Mouse (Mus musculus): ENCODE measurements around the gene Olfr1418. TPM values are rescaled to one million over a fixed set of nuclear protein-coding genes. Genes with fewer than 3 reads are reported as not detected.
A peak's percentile ranks its signal among the peaks of the same experiment; 100 is the strongest.

The Olfr1418 gene
- polyA plus RNA-seq, 1 experiment from 2014 or later = not detected

GRCm38 (mm10) chr19:11820211-11820610 is 40.7 kb downstream of the Olfr1418 start:
- Histone ChIP-seq H3K36me3 (replicated peaks) (no peaks in the 10 kb centered on the region), H3K9ac (no peak overlapping the region), H3K27ac (replicated peaks) (no peak overlapping the region), H3K4me1 (replicated peaks) (peaks cover 13% of the 10 kb centered on the region), H3K4me3 (replicated peaks) (no peak overlapping the region), H3K27me3 (peaks cover 53% of the 10 kb centered on the region), H3K9me3 (replicated peaks) (no peaks in the 10 kb centered on the region), H3K4me2 (peak overlapping the region; percentile 74; the same call in 1 of the 2 replicates)
- no peak for ATAC-seq (ENCODE audit: insufficient read depth)
- 31% methylated on average over 6 of the region's 6 CpGs for WGBS (ENCODE audit: insufficient replicate concordance)

GRCm38 (mm10) chr19:11819800-11820199 is 41.1 kb downstream of the Olfr1418 start:
- no peak overlapping the region for H3K4me3 ChIP-seq (replicated peaks)
- H3K9me3 ChIP-seq (replicated peaks) = no peaks in the 10 kb centered on the region
- H3K9ac ChIP-seq = no peak overlapping the region
- H3K27me3 ChIP-seq = peaks cover 57% of the 10 kb centered on the region
- peak overlapping the region; percentile 74 for H3K4me2 ChIP-seq
- peaks cover 16% of the 10 kb centered on the region for H3K4me1 ChIP-seq (replicated peaks)
- no peak for ATAC-seq (ENCODE audit: insufficient read depth)
- 3% methylated on average over 15 of the region's 15 CpGs for WGBS (ENCODE audit: insufficient replicate concordance)
- H3K27ac ChIP-seq (replicated peaks) = no peak overlapping the region
- no peaks in the 10 kb centered on the region for H3K36me3 ChIP-seq (replicated peaks)

GRCm38 (mm10) chr19:11819143-11819700 is 41.6 kb downstream of the Olfr1418 start, which contains the start of gene Stx3:
Stx3 (minus strand) TSS chr19:11819403.
- no peak for ATAC-seq (ENCODE audit: insufficient read depth)
- no peak within 1 kb of the TSS; the same call in 1 of the 2 replicates for H3K9ac ChIP-seq
- peaks cover 62% of the 10 kb centered on the region for H3K27me3 ChIP-seq
- no peak within 1 kb of the TSS for H3K27ac ChIP-seq (replicated peaks)
- no peaks in the 10 kb centered on the region for H3K9me3 ChIP-seq (replicated peaks)
- no peaks in the 10 kb centered on the region for H3K36me3 ChIP-seq (replicated peaks)
- peak within 1 kb of the TSS; percentile 54 for H3K4me3 ChIP-seq (replicated peaks)
- H3K4me2 ChIP-seq = peak within 1 kb of the TSS; percentile 74
- H3K4me1 ChIP-seq (replicated peaks) = peaks cover 16% of the 10 kb centered on the region
- 1% methylated on average over 20 of the region's 20 CpGs for WGBS (ENCODE audit: insufficient replicate concordance)

- Histone ChIP-seq H3K4me3 (replicated peaks) (peak overlapping the region; percentile 54), H3K4me2 (peak overlapping the region; percentile 74), H3K9ac (no peak overlapping the region; the same call in 1 of the 2 replicates), H3K27ac (replicated peaks) (no peak overlapping the region), H3K27me3 (peaks cover 62% of the 10 kb centered on the region), H3K36me3 (replicated peaks) (no peaks in the 10 kb centered on the region), H3K4me1 (replicated peaks) (peaks cover 16% of the 10 kb centered on the region), H3K9me3 (replicated peaks) (no peaks in the 10 kb centered on the region)
- peak; percentile 58 for ATAC-seq (ENCODE audit: insufficient read depth)
- under 1% methylated on average over 80 of the region's 83 CpGs for whole genome bisulfite sequencing (ENCODE audit: insufficient replicate concordance)
These were observed 42.4 kb downstream of the Olfr1418 start for GRCm38 (mm10) chr19:11818199-11819142.

GRCm38 (mm10) chr19:11817586-11817985 is 43.3 kb downstream of the Olfr1418 start:
- no peak for ATAC-seq (ENCODE audit: insufficient read depth)
- Histone ChIP-seq H3K4me2 (peak overlapping the region; percentile 74; the same call in 1 of the 2 replicates), H3K9me3 (replicated peaks) (no peaks in the 10 kb centered on the region), H3K27me3 (peaks cover 62% of the 10 kb centered on the region), H3K4me1 (replicated peaks) (peaks cover 16% of the 10 kb centered on the region), H3K9ac (no peak overlapping the region), H3K36me3 (replicated peaks) (no peaks in the 10 kb centered on the region), H3K4me3 (replicated peaks) (no peak overlapping the region), H3K27ac (replicated peaks) (no peak overlapping the region)
- WGBS (ENCODE audit: insufficient replicate concordance) = 27% methylated on average over 5 of the region's 5 CpGs

- H3K27ac ChIP-seq (replicated peaks) = no peak overlapping the region
- H3K9ac ChIP-seq = no peak overlapping the region
- 49% methylated on average over 6 of the region's 6 CpGs for WGBS (ENCODE audit: insufficient replicate concordance)
- peaks cover 62% of the 10 kb centered on the region for H3K27me3 ChIP-seq
- ATAC-seq (ENCODE audit: insufficient read depth) = no peak
- H3K9me3 ChIP-seq (replicated peaks) = no peaks in the 10 kb centered on the region
- peaks cover 16% of the 10 kb centered on the region for H3K4me1 ChIP-seq (replicated peaks)
- H3K4me3 ChIP-seq (replicated peaks) = no peak overlapping the region
- H3K4me2 ChIP-seq = no peak overlapping the region
- no peaks in the 10 kb centered on the region for H3K36me3 ChIP-seq (replicated peaks)
These were observed 44.2 kb downstream of the Olfr1418 start for GRCm38 (mm10) chr19:11816706-11817105.

GRCm38 (mm10) chr19:11814742-11815333 is 46.0 kb downstream of the Olfr1418 start:
- WGBS (ENCODE audit: insufficient replicate concordance) = 53% methylated on average over 6 of the region's 6 CpGs
- H3K27ac ChIP-seq (replicated peaks) = no peak overlapping the region
- ATAC-seq (ENCODE audit: insufficient read depth) = no peak

GRCm38 (mm10) chr19:11813649-11814048 is 47.2 kb downstream of the Olfr1418 start:
- Histone ChIP-seq H3K4me2 (no peak overlapping the region), H3K9ac (no peak overlapping the region), H3K4me3 (replicated peaks) (no peak overlapping the region), H3K27ac (replicated peaks) (no peak overlapping the region), H3K9me3 (replicated peaks) (no peaks in the 10 kb centered on the region), H3K27me3 (peaks cover 41% of the 10 kb centered on the region), H3K36me3 (replicated peaks) (no peaks in the 10 kb centered on the region), H3K4me1 (replicated peaks) (peaks cover 7% of the 10 kb centered on the region; the same call in 1 of the 2 replicates)
- 20% methylated on average over 8 of the region's 8 CpGs for WGBS (ENCODE audit: insufficient replicate concordance)
- ATAC-seq (ENCODE audit: insufficient read depth) = no peak

More at GRCm38 (mm10) chr19:11814742-11815333, 46.0 kb downstream of the Olfr1418 start:
- Histone ChIP-seq H3K4me3 (replicated peaks) (no peak overlapping the region), H3K36me3 (replicated peaks) (no peaks in the 10 kb centered on the region), H3K27me3 (peaks cover 53% of the 10 kb centered on the region), H3K9me3 (replicated peaks) (no peaks in the 10 kb centered on the region), H3K4me1 (replicated peaks) (peaks cover 16% of the 10 kb centered on the region), H3K4me2 (no peak overlapping the region), H3K9ac (no peak overlapping the region)

GRCm38 (mm10) chr19:11813136-11813535 is 47.7 kb downstream of the Olfr1418 start:
- Histone ChIP-seq H3K36me3 (replicated peaks) (no peaks in the 10 kb centered on the region), H3K9me3 (replicated peaks) (no peaks in the 10 kb centered on the region), H3K27me3 (peaks cover 36% of the 10 kb centered on the region), H3K27ac (replicated peaks) (no peak overlapping the region), H3K9ac (no peak overlapping the region), H3K4me1 (replicated peaks) (0 out of 2 replicates have a peak, but pooled peaks cover 3% of the 10 kb centered on the region), H3K4me2 (no peak overlapping the region), H3K4me3 (replicated peaks) (no peak overlapping the region)
- no peak for ATAC-seq (ENCODE audit: insufficient read depth)
- 57% methylated on average over 4 of the region's 4 CpGs for WGBS (ENCODE audit: insufficient replicate concordance)

- Histone ChIP-seq H3K27ac (replicated peaks) (no peak overlapping the region), H3K4me1 (replicated peaks) (peaks cover 3% of the 10 kb centered on the region; the same call in 1 of the 2 replicates), H3K4me2 (no peak overlapping the region), H3K36me3 (replicated peaks) (no peaks in the 10 kb centered on the region), H3K9me3 (replicated peaks) (no peaks in the 10 kb centered on the region), H3K9ac (no peak overlapping the region), H3K4me3 (replicated peaks) (no peak overlapping the region), H3K27me3 (peaks cover 22% of the 10 kb centered on the region)
- WGBS (ENCODE audit: insufficient replicate concordance) = 30% methylated on average over 5 of the region's 5 CpGs
- peak; percentile 44; the same call in 1 of the 2 replicates for ATAC-seq (ENCODE audit: insufficient read depth)
These were observed 49.0 kb downstream of the Olfr1418 start for GRCm38 (mm10) chr19:11811688-11812365.

All from liver, embryonic 15.5 days (tissue).